Mouse (Mus musculus): ENCODE measurements at regions not wholly inside any gene's neighbourhood (a gene's known extent, or its start where the extent isn't known, plus 50 kb on each side); places are given as distances from the start of the nearest gene placed in this dataset.
A peak's percentile ranks its signal among the peaks of the same experiment; 100 is the strongest.

GRCm38 (mm10) chr7:133434027-133434820 lies 167.7 kb downstream of the Tex36 start:
- H3K36me3 ChIP-seq = no peaks in the 10 kb centered on the region
- H3K4me3 ChIP-seq (replicated peaks) = no peak overlapping the region
- WGBS = 84% methylated on average over 17 of the region's 17 CpGs
- peaks cover 26% of the 10 kb centered on the region for H3K4me1 ChIP-seq (replicated peaks)
- H3K9me3 ChIP-seq = no peaks in the 10 kb centered on the region
- no peak overlapping the region for H3K9ac ChIP-seq (replicated peaks)
- no peak overlapping the region for H3K27ac ChIP-seq
- peaks cover 4% of the 10 kb centered on the region; the same call in 1 of the 2 replicates for H3K27me3 ChIP-seq
- ATAC-seq = no peak
- no peak overlapping the region for H3K4me2 ChIP-seq (replicated peaks)

GRCm38 (mm10) chr7:133432343-133432742 lies 169.6 kb downstream of the Tex36 start:
- Histone ChIP-seq H3K9ac (replicated peaks) (no peak overlapping the region), H3K4me1 (replicated peaks) (peaks cover 15% of the 10 kb centered on the region), H3K36me3 (no peaks in the 10 kb centered on the region), H3K27me3 (peaks cover 3% of the 10 kb centered on the region; the same call in 1 of the 2 replicates), H3K9me3 (no peaks in the 10 kb centered on the region), H3K4me3 (replicated peaks) (no peak overlapping the region), H3K27ac (no peak overlapping the region), H3K4me2 (replicated peaks) (no peak overlapping the region)
- no peak for ATAC-seq
- 85% methylated on average over 1 of the region's 1 CpGs for WGBS

- no peak overlapping the region for H3K9ac ChIP-seq (replicated peaks)
- no peak overlapping the region for H3K4me3 ChIP-seq (replicated peaks)
- no peaks in the 10 kb centered on the region for H3K36me3 ChIP-seq
- H3K9me3 ChIP-seq = no peaks in the 10 kb centered on the region
- no peak overlapping the region for H3K27ac ChIP-seq
- H3K4me1 ChIP-seq (replicated peaks) = no peaks in the 10 kb centered on the region
- no peak for ATAC-seq
- no peak overlapping the region for H3K4me2 ChIP-seq (replicated peaks)
- WGBS = 55% methylated on average over 2 of the region's 2 CpGs
- H3K27me3 ChIP-seq = no peaks in the 10 kb centered on the region
Observed at GRCm38 (mm10) chr7:133402072-133402471, 199.9 kb downstream of the Tex36 start.

- H3K4me3 ChIP-seq (replicated peaks) = no peak overlapping the region
- no peak overlapping the region for H3K27ac ChIP-seq
- H3K27me3 ChIP-seq = no peaks in the 10 kb centered on the region
- no peak overlapping the region for H3K4me2 ChIP-seq (replicated peaks)
- H3K9me3 ChIP-seq = no peaks in the 10 kb centered on the region
- 79% methylated on average over 4 of the region's 4 CpGs for WGBS
- ATAC-seq = no peak
- H3K4me1 ChIP-seq (replicated peaks) = 0 out of 2 replicates have a peak, but pooled peaks cover 5% of the 10 kb centered on the region
- no peak overlapping the region for H3K9ac ChIP-seq (replicated peaks)
- H3K36me3 ChIP-seq = no peaks in the 10 kb centered on the region
Observed at GRCm38 (mm10) chr7:133400691-133401090, 201.3 kb downstream of the Tex36 start.

GRCm38 (mm10) chr7:133388716-133389115 lies 213.2 kb downstream of the Tex36 start:
- H3K36me3 ChIP-seq = no peaks in the 10 kb centered on the region
- no peak overlapping the region for H3K4me2 ChIP-seq (replicated peaks)
- H3K9ac ChIP-seq (replicated peaks) = no peak overlapping the region
- ATAC-seq = no peak
- 91% methylated on average over 6 of the region's 6 CpGs for WGBS
- no peaks in the 10 kb centered on the region for H3K9me3 ChIP-seq
- H3K4me1 ChIP-seq (replicated peaks) = no peaks in the 10 kb centered on the region
- H3K4me3 ChIP-seq (replicated peaks) = no peak overlapping the region
- no peak overlapping the region for H3K27ac ChIP-seq
- H3K27me3 ChIP-seq = no peaks in the 10 kb centered on the region

- no peak for ATAC-seq
- Histone ChIP-seq H3K4me1 (replicated peaks) (no peaks in the 10 kb centered on the region), H3K9ac (replicated peaks) (no peak overlapping the region), H3K27ac (no peak overlapping the region), H3K36me3 (no peaks in the 10 kb centered on the region), H3K27me3 (no peaks in the 10 kb centered on the region), H3K9me3 (no peaks in the 10 kb centered on the region), H3K4me3 (replicated peaks) (no peak overlapping the region), H3K4me2 (replicated peaks) (no peak overlapping the region)
- 77% methylated on average over 7 of the region's 7 CpGs for WGBS
Observed at GRCm38 (mm10) chr7:133382032-133382712, 219.8 kb downstream of the Tex36 start.

- WGBS = 83% methylated on average over 1 of the region's 1 CpGs
- no peaks in the 10 kb centered on the region for H3K27me3 ChIP-seq
- no peaks in the 10 kb centered on the region for H3K9me3 ChIP-seq
- H3K4me2 ChIP-seq (replicated peaks) = no peak overlapping the region
- H3K4me1 ChIP-seq (replicated peaks) = no peaks in the 10 kb centered on the region
- no peak for ATAC-seq
- no peaks in the 10 kb centered on the region for H3K36me3 ChIP-seq
- no peak overlapping the region for H3K27ac ChIP-seq
- no peak overlapping the region for H3K4me3 ChIP-seq (replicated peaks)
- H3K9ac ChIP-seq (replicated peaks) = no peak overlapping the region
Observed at GRCm38 (mm10) chr7:133379373-133379772, 222.6 kb downstream of the Tex36 start.

GRCm38 (mm10) chr7:133378338-133378737 lies 223.6 kb downstream of the Tex36 start:
- Histone ChIP-seq H3K27ac (no peak overlapping the region), H3K27me3 (no peaks in the 10 kb centered on the region), H3K4me3 (replicated peaks) (no peak overlapping the region), H3K36me3 (no peaks in the 10 kb centered on the region), H3K4me2 (replicated peaks) (no peak overlapping the region), H3K9ac (replicated peaks) (no peak overlapping the region), H3K4me1 (replicated peaks) (no peaks in the 10 kb centered on the region), H3K9me3 (no peaks in the 10 kb centered on the region)
- 89% methylated on average over 5 of the region's 5 CpGs for WGBS
- ATAC-seq = no peak

- Histone ChIP-seq H3K4me1 (replicated peaks) (no peaks in the 10 kb centered on the region), H3K4me2 (replicated peaks) (no peak overlapping the region), H3K27ac (no peak overlapping the region), H3K27me3 (no peaks in the 10 kb centered on the region), H3K9ac (replicated peaks) (no peak overlapping the region), H3K4me3 (replicated peaks) (no peak overlapping the region), H3K36me3 (no peaks in the 10 kb centered on the region), H3K9me3 (no peaks in the 10 kb centered on the region)
- WGBS = 66% methylated on average over 8 of the region's 8 CpGs
- ATAC-seq = no peak
Observed at GRCm38 (mm10) chr7:133376833-133377484, 225.0 kb downstream of the Tex36 start.

- Histone ChIP-seq H3K9ac (replicated peaks) (no peak overlapping the region), H3K27me3 (peaks cover 9% of the 10 kb centered on the region), H3K36me3 (no peaks in the 10 kb centered on the region), H3K4me2 (replicated peaks) (no peak overlapping the region), H3K9me3 (no peaks in the 10 kb centered on the region), H3K4me3 (replicated peaks) (no peak overlapping the region), H3K4me1 (replicated peaks) (no peaks in the 10 kb centered on the region), H3K27ac (no peak overlapping the region)
- 63% methylated on average over 2 of the region's 2 CpGs for WGBS
- no peak for ATAC-seq
Observed at GRCm38 (mm10) chr7:133372695-133373094, 229.3 kb downstream of the Tex36 start.

GRCm38 (mm10) chr7:133370542-133370941 lies 231.4 kb downstream of the Tex36 start:
- no peak overlapping the region for H3K4me3 ChIP-seq (replicated peaks)
- H3K4me1 ChIP-seq (replicated peaks) = no peaks in the 10 kb centered on the region
- no peak overlapping the region for H3K27ac ChIP-seq
- no peaks in the 10 kb centered on the region for H3K36me3 ChIP-seq
- peaks cover 13% of the 10 kb centered on the region for H3K27me3 ChIP-seq
- no peak for ATAC-seq
- H3K4me2 ChIP-seq (replicated peaks) = no peak overlapping the region
- H3K9me3 ChIP-seq = no peaks in the 10 kb centered on the region
- H3K9ac ChIP-seq (replicated peaks) = no peak overlapping the region
- WGBS = 94% methylated on average over 5 of the region's 5 CpGs

GRCm38 (mm10) chr7:133364601-133365000 lies 237.4 kb downstream of the Tex36 start:
- Histone ChIP-seq H3K27ac (peak overlapping the region; percentile 39; the same call in 1 of the 2 replicates), H3K27me3 (peaks cover 28% of the 10 kb centered on the region), H3K4me2 (replicated peaks) (no peak overlapping the region), H3K4me1 (replicated peaks) (peaks cover 14% of the 10 kb centered on the region), H3K9ac (replicated peaks) (no peak overlapping the region), H3K9me3 (no peaks in the 10 kb centered on the region), H3K36me3 (no peaks in the 10 kb centered on the region), H3K4me3 (replicated peaks) (no peak overlapping the region)
- no peak for ATAC-seq
- WGBS = 8% methylated on average over 4 of the region's 4 CpGs

All from midbrain, embryonic 13.5 days (tissue).